Mouse (Mus musculus): ENCODE results near the gene Gzf1. TPM values are rescaled to one million over a fixed set of nuclear protein-coding genes. Genes with fewer than 3 reads are reported as not detected.

Gene Gzf1
- total RNA-seq, 2 experiments from 2014 or later, result 29.7 to 30.4 TPM

DNA sequence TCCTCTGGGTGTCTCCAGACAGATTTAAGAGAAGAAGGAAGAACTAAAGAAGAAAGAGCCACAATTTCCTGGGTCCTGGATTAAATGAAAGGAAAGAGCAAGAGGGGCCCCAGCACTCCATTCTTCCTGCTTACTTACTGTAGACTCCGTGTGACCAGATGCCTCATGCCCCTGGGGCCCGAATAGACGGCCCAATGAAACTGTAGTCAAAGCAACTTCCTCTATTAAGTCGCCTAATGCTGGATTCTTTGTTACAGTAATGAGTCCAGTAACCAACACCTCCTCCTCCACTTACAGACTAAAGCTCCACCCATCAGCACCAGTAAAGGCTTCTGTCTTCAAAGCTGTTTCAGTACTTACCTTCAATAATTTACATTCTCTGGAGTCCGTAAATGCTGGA is 17.7 kb downstream of the Gzf1 start:
- no peak for DNase-seq (ENCODE audit: low spot score in 2 of 2)

DNA sequence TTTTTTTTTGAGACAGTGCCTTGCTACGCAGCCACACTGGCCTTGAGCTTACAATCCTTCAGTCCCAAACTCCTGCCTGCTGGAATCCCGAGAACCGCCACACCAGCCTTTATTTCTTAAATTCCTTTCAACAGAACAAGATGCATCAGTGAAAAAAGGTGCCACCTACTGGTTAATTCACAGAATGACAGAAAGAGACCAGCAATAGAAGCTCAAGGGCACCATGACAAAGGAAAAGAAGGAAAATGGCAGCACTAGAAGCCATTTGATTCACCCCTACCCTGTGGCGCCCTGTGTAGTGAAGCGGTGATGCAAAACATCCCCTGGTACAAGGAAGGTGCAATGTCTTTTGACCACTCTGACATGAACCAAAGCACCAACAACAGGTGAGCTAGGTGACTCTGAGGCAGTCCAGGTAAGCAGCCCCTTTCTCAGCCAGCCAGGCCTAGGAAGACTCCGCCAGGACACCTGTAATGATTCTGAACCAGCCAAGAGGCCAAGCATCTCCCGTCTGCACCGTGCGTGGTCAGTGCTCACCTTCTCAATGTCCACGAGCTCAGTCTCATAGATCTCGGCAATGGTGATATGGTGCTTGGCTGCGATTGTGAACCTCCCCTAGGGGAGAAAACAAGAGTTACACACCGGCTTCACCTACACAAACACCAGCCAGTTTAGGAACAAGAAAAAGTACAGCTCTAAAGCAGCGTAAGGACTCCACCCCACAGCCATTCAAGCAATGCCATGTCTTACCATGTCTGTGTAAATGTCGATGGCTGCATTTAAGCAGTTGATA is 25.8 kb downstream of the Gzf1 start:
- DNase-seq (ENCODE audit: low spot score in 2 of 2), result no peak

DNA sequence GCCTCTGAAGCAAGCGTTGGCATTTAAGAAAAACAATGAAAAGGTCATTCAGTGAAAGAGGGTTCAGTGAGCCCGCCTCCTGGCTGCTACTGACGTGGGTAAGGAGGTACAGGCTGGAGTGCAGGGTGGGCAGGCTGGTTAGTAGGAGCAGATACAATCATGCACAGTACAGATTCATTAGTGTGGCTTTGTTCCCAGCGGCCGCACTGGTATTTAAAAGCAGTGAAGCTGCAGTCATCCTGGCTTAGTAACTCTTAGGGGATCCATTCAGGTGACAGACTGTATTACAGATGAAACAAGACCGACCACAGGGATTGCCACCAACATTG is 26.3 kb downstream of the Gzf1 start:
- no peak for DNase-seq (ENCODE audit: low spot score in 2 of 2)

DNA sequence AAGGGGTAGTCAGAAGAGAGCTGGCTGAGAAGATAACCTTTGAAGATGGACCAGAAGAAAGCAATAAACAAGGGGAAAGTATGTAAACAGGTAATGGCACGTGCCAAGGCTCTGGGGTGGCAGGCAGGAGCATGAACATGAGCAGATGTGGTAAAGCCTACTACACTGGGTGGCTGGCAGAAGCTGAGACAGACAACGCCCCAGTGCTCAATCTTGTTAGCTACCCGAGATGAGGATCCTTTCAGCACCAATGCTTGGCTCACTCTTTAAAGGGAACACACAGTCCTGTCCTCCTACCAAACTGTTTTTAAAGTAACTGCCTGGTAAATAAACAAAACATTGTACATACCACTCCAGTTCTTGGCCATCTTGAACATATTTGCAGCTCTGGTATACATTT is 31.5 kb downstream of the Gzf1 start:
- no peak for DNase-seq (ENCODE audit: low spot score in 2 of 2)

DNA sequence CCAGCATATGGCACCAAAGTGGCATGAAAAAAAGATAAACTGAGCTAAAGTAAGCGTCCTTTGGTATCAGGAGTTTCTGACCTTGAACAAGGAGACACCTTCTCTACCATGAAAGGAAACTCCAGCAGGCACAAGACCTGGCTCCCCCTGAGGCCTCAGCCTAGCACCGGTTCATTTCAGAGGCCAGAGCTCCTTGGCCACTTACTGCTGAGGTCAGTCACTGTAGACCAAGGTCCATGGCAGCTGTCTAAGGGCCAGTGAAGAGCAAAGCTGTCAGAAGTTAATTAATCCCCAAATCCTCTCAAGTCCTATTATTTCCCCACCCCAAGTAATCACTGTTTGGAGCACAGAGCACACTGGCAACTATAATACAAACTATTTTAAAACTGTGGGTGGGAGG is 36.2 kb downstream of the Gzf1 start:
- no peak for DNase-seq (ENCODE audit: low spot score in 2 of 2)

DNA sequence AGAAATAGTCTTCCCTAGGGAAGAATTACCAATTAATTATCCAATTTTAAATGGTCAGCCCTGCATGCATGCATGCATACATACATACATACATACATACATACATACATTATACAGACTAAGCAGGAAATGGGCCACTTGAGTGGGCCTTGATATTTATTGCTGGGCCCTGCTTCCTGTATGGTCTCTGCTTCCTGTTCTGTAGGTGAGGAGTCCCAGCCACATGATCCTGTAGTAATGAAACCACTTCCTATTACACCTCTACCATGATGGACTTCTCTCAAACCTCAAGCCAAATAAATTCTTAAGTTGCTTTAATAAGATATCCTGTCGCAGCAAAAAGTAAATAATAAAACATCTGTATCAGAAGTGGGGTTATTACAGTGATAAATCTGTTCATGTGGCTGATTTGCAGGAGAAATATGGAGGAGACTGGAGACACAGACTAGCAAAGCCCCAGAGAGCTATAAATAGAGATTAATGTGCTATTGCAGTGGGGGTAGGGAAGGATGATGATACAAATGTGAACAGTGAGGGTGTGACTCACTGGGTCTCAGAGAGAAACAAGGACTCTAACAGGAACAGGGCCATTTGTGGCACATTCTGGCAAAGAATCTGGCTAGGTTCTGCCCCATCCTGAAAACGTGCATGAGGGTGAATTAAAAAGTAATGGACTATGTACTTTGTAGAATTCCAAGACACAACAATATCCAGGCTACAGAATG is 38.6 kb downstream of the Gzf1 start:
- no peak for DNase-seq (ENCODE audit: low spot score in 2 of 2)

DNA sequence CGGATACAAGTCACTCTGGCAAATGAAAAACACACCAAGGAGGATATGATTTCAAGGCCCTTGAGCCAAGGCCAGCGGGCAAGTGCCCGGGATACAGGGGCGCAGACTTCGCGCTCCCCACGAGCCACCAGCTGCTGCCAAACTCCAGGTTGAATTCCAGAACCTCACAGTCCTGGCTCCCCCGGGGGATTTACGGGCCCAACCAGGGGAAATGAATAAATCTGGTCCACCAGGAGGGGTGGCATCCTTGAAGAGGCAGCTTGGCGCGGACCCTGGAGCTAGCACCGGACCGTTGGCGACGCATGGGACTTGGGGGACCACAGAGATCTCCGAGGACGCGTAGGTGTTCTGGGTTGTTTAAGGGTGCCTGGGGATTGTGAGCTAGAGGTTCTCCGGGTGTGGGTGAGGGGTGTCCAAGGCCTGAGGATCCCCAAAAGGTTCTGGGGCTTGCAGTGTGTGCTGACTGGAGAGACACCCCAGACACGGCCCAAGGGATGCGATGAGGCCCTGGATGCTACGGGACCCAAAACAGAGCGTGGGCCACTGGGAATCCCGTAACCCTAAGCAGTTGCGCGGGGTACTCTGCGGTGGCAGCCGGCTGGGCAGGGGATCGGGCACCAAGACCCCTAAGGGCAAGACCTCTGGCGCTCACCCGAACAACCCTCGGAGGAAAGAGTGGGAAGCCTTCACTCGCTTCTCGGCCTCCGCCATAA is 50.9 kb downstream of the Gzf1 start:
- peak; percentile 31 to 46 for DNase-seq (ENCODE audit: low spot score in 2 of 2)

DNA sequence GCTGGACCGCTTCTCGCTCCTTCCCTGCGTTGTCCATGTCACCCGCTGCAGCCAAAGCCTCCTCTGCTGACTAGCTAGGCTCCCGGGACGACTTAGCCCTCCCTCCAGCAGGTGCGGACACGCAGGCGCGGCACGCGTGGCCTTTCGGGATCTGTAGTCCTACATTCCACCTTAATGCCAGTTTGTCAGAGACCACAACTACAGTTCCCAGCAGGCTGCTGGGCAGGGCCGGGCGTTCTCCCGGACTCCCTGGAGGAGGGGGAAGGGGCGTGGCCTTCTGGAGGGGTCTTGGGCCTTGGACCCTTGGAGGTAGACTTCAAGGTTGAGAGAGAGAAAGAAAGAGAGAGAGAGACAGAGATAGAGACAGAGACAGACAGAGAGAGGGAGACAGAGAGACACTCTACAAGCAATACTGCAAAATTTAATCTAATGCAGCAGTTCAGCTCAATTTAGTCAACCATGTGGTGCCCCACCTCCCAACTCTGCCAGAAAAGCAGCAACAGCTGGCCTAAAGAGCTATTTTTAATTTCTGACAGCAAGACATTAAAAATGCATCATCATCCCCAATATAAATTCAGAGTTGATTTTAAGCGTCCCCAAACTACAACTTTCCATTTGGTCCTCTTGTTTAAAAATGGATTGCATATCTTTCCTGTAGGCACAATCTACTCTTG is 51.6 kb downstream of the Gzf1 start, which contains the start of gene Napb:
Napb (minus strand) TSS at position 141 of the 674 bp plus-strand sequence.
- DNase-seq (ENCODE audit: low spot score in 2 of 2), result peak; percentile 88 to 91

Other genes starting within 250 kb of the Gzf1 start
- gene Cd93, start 237.5 kb upstream of the Gzf1 start, total RNA-seq (2021), result 10 to 100 TPM; 17.0 to 30.3 TPM
- gene Nxt1, start 8.4 kb upstream of the Gzf1 start, total RNA-seq (2021), result 10 to 100 TPM; 17.9 TPM
- 1 to 10 TPM; 5.6 to 6.0 TPM for gene Napb, start 51.4 kb downstream of the Gzf1 start, total RNA-seq (2021)
- gene Cstl1, start 69.3 kb downstream of the Gzf1 start, total RNA-seq (2021), result under 1 TPM in 1 of 2 experiments, not detected in 1; 0.50 TPM
- gene Cst11, start 90.5 kb downstream of the Gzf1 start, total RNA-seq (2021), result not detected
- gene 8030411F24Rik, start 101.0 kb downstream of the Gzf1 start, total RNA-seq (2021), result not detected
- not detected for gene Cst12, start 108.3 kb downstream of the Gzf1 start, total RNA-seq (2021)
- 10 to 100 TPM in 1 of 2 experiments, 1 to 10 TPM in 1; 1.6 to 84.7 TPM for gene Cst8, start 117.8 kb downstream of the Gzf1 start, total RNA-seq (2021)
- not detected for gene Cst13, start 139.1 kb downstream of the Gzf1 start, total RNA-seq (2021)
- gene Cst9, start 154.1 kb downstream of the Gzf1 start, total RNA-seq (2021), result not detected
- 1 to 10 TPM in 1 of 2 experiments, under 1 TPM in 1; 0.76 to 1.8 TPM for gene 9230104L09Rik, start 184.0 kb downstream of the Gzf1 start, total RNA-seq (2021)
- gene Cst3, start 194.7 kb downstream of the Gzf1 start, total RNA-seq (2021), result 100 to 1,000 TPM; 915 to 993 TPM